Mouse (Mus musculus) olfactory bulb, adult 2 months (tissue): ENCODE results near the gene Atp6v0c. TPM values are rescaled to one million over a fixed set of nuclear protein-coding genes. Genes with fewer than 3 reads are reported as not detected.

Experiments
- H3K27ac ChIP-seq: fragments of 200-500 bp; 2 replicates; pipeline ENCODE4 v1.5.1; 2012; ENCODE audit warnings: low read depth, low read length; ENCODE audit not compliant: insufficient read depth
- H3K4me1 ChIP-seq: fragments of 200-500 bp; 2 replicates; pipeline ENCODE4 v1.6.1; 2012; ENCODE audit warnings: low read length; ENCODE audit not compliant: control insufficient read depth, insufficient read depth
- H3K4me3 ChIP-seq: fragments of 200-500 bp; 2 replicates; pipeline ENCODE4 v1.5.1; 2012; ENCODE audit warnings: mild to moderate bottlenecking, low read depth, low read length, moderate library complexity; ENCODE audit not compliant: insufficient read depth
- CTCF ChIP-seq: fragments of 200-500 bp; IDR thresholded peaks from 2 replicates; pipeline ENCODE4 v1.5.1; 2012; ENCODE audit warnings: low read depth, mild to moderate bottlenecking, low read length, moderate library complexity; ENCODE audit not compliant: insufficient read depth
- POLR2A ChIP-seq: fragments of 200-500 bp; IDR thresholded peaks from 2 replicates; pipeline ENCODE4 v1.6.1; 2012; ENCODE audit warnings: mild to moderate bottlenecking, low read depth, low read length, moderate library complexity; ENCODE audit not compliant: insufficient read depth
- WGBS: fragments of 180-500 bp; shearing (Covaris S2); methylation state at CpG from one replicate; pipeline ENCODE4 v1.1.7; 2018; 5-methylcytosine and 5-hydroxymethylcytosine counted together
- polyA plus RNA-seq: library from polyadenylated mRNA; stranded (reverse); fragments of >200 nt; gene quantifications from 2 replicates; pipeline ENCODE4 v1.2.4, GENCODE M21; 2012; ENCODE audit warnings: low replicate concordance; ENCODE audit not compliant: missing spikeins, insufficient read depth, insufficient read length

Atp6v0c gene
- 528 TPM in 1 of 2 replicates, not detected in the other for polyA plus RNA-seq

- Histone ChIP-seq H3K27ac (peak within 1 kb of the TSS; percentile 100), H3K4me1 (peaks cover 17% of the 10 kb centered on the region), H3K4me3 (peak within 1 kb of the TSS; percentile 75)
- under 1% methylated on average over 58 of the region's 58 CpGs for WGBS
- peak; percentile 95 for TF ChIP-seq POLR2A
- TF ChIP-seq CTCF: no peak
These were observed at the start of gene Atp6v0c for GRCm38 (mm10) chr17:24169317-24170065. Gene Atp6v0c (minus strand): TSS chr17:24169702.

- peaks cover 14% of the 10 kb centered on the region for H3K4me1 ChIP-seq
- 76% methylated on average over 4 of the region's 4 CpGs for WGBS
- H3K27ac ChIP-seq: no peak overlapping the region
- TF ChIP-seq CTCF (no peak), POLR2A (no peak)
- H3K4me3 ChIP-seq: no peak overlapping the region
These were observed 47.3 kb upstream of the Atp6v0c start for GRCm38 (mm10) chr17:24216836-24217235.

- no peak overlapping the region for H3K27ac ChIP-seq
- TF ChIP-seq CTCF (no peak), POLR2A (no peak)
- peaks cover 28% of the 10 kb centered on the region for H3K4me1 ChIP-seq
- H3K4me3 ChIP-seq: no peak overlapping the region
- WGBS: 69% methylated on average over 6 of the region's 6 CpGs
These were observed 43.7 kb upstream of the Atp6v0c start for GRCm38 (mm10) chr17:24213186-24213585.

- H3K4me1 ChIP-seq: peaks cover 35% of the 10 kb centered on the region
- H3K4me3 ChIP-seq: no peak overlapping the region; the same call in 1 of the 2 replicates
- no peak overlapping the region for H3K27ac ChIP-seq
- 27% methylated on average over 5 of the region's 5 CpGs for WGBS
- TF ChIP-seq POLR2A (no peak), CTCF (no peak)
These were observed 43.0 kb upstream of the Atp6v0c start for GRCm38 (mm10) chr17:24212441-24213018.

GRCm38 (mm10) chr17:24211631-24212440 is 42.3 kb upstream of the Atp6v0c start:
- WGBS: 2% methylated on average over 37 of the region's 37 CpGs
- Histone ChIP-seq H3K4me3 (peak overlapping the region; percentile 80), H3K27ac (peak overlapping the region; percentile 96), H3K4me1 (peaks cover 42% of the 10 kb centered on the region)
- no peak for TF ChIP-seq CTCF
- TF ChIP-seq POLR2A: peak; percentile 66; the same call in 1 of the 2 replicates

GRCm38 (mm10) chr17:24210591-24210990 is 41.1 kb upstream of the Atp6v0c start:
- WGBS: 78% methylated on average over 3 of the region's 3 CpGs
- no peak overlapping the region for H3K27ac ChIP-seq
- TF ChIP-seq CTCF: no peak
- no peak overlapping the region for H3K4me3 ChIP-seq
- peaks cover 54% of the 10 kb centered on the region for H3K4me1 ChIP-seq

GRCm38 (mm10) chr17:24209916-24210240 is 40.4 kb upstream of the Atp6v0c start:
- no peak overlapping the region for H3K27ac ChIP-seq
- no peak for TF ChIP-seq CTCF
- TF ChIP-seq POLR2A: no peak
- 79% methylated on average over 3 of the region's 3 CpGs for WGBS
- peaks cover 56% of the 10 kb centered on the region for H3K4me1 ChIP-seq
- no peak overlapping the region for H3K4me3 ChIP-seq

GRCm38 (mm10) chr17:24209043-24209915 is 39.8 kb upstream of the Atp6v0c start, which contains the start of gene Ntn3:
Gene Ntn3 (minus strand): TSS chr17:24209531.
- peak within 1 kb of the TSS; percentile 56 for H3K4me3 ChIP-seq
- no peak for TF ChIP-seq POLR2A
- TF ChIP-seq CTCF: no peak
- WGBS: 2% methylated on average over 43 of the region's 43 CpGs
- peak within 1 kb of the TSS; percentile 77 for H3K27ac ChIP-seq
- peaks cover 60% of the 10 kb centered on the region for H3K4me1 ChIP-seq
